Mouse (Mus musculus) megakaryocyte, embryonic 14.5 days (primary cell): ENCODE results near the gene Unc119b.
"Not testable (repeated sequence)": the region's sequence is repeated elsewhere in the genome, so short reads cannot be mapped to it uniquely, and the experiment has no call there.

ENCODE experiments used
- FLI1 ChIP-seq: IDR thresholded peaks from 2 replicates; pipeline ENCODE4 v1.6.1; 2012; ENCODE audit warnings: low read length, inconsistent platforms, mixed read lengths
- GATA1 ChIP-seq: IDR thresholded peaks from 3 replicates; pipeline ENCODE4 v1.6.1; 2012; ENCODE audit warnings: mixed read lengths, low read length, inconsistent platforms, borderline replicate concordance

GRCm38 (mm10) chr5:115148872-115149271, 14.1 kb upstream of the Unc119b start:
- not testable (repeated sequence) for TF ChIP-seq GATA1, FLI1
